Comparison of ENCODE assay signal across 8 mouse cellular contexts in the genomic region with DNA sequence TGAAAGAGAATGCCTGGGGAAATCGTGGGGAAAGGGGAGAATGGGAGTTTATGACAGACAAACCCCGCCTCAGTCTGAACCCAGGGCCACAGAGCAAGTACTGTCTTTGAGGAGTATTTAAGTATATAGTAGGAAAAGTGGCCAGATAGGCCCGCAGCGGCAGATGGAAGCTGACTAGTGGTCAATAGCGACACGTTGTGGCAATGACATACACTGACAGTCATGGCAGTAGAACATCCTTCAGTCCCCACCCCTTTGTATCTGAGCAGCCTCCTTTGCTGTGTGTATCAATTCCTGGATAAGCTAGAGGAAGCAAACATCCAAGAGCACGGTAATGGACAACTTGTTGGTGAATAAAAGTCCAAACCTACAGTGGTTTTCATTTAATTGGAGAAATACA. TPM values are rescaled to one million over a fixed set of nuclear protein-coding genes. Genes with fewer than 3 reads are reported as not detected.
DNase-seq lines count a peak whose midpoint lies in the region; ATAC-seq lines count a peak whose summit lies in the region.
"Had no signal": no experiment of that assay in that cellular context is flagged by ENCODE, and none has a peak within 500 bp of the region (broad histone marks: within the 10 kb centered on the region; RNA-seq: fewer than 3 reads in every experiment).

No protein-coding gene starts in this region.

- H3K9ac ChIP-seq in forebrain, embryonic 13.5 days, result no peak overlapping the region
- H3K9ac ChIP-seq: liver, embryonic 15.5 days had no signal

- H3K36me3 ChIP-seq in forebrain, embryonic 13.5 days (ENCODE audit: poor library complexity, severe bottlenecking), result no peaks in the 10 kb centered on the region
- H3K36me3 ChIP-seq: liver, embryonic 15.5 days had no signal

- DNase-seq in right cerebral cortex, adult 18-20 months, result peak; percentile 9
- no peak for DNase-seq in right cerebral cortex, postnatal 25 days
- peak; percentile 40 for DNase-seq in adrenal gland, adult 2 months
- DNase-seq in kidney, adult 18-20 months, result peak; percentile 12
- peak; percentile 42 for DNase-seq in lung, postnatal 10 days
- DNase-seq in right cerebral cortex, postnatal 14 days, result peak; percentile 22

- no peaks in the 10 kb centered on the region for H3K4me1 ChIP-seq in forebrain, embryonic 13.5 days
- H3K4me1 ChIP-seq: liver, embryonic 15.5 days had no signal

- no peak overlapping the region for H3K27ac ChIP-seq in forebrain, embryonic 13.5 days
- H3K27ac ChIP-seq: liver, embryonic 15.5 days had no signal

- peak; percentile 33; the same call in 1 of the 2 replicates for ATAC-seq in forebrain, embryonic 13.5 days

- no peaks in the 10 kb centered on the region for H3K9me3 ChIP-seq in forebrain, embryonic 13.5 days (replicated peaks)
- H3K9me3 ChIP-seq: liver, embryonic 15.5 days had no signal

- H3K4me3 ChIP-seq in forebrain, embryonic 13.5 days, result no peak overlapping the region
- H3K4me3 ChIP-seq: liver, embryonic 15.5 days had no signal

- WGBS in forebrain, embryonic 13.5 days, result 11% methylated on average over 7 of the region's 7 CpGs

- no peaks in the 10 kb centered on the region for H3K27me3 ChIP-seq in forebrain, embryonic 13.5 days

- H3K4me2 ChIP-seq in forebrain, embryonic 13.5 days, result no peak overlapping the region
- H3K4me2 ChIP-seq: liver, embryonic 15.5 days had no signal

RNA-seq across cellular contexts. Expression of gene Tsr2, which starts 20.5 kb away (rescaled TPM):
- total RNA-seq in adrenal gland, adult 2 months (2021), result 10 to 100 TPM; 37.6 to 46.7 TPM
- polyA plus RNA-seq in adrenal gland, adult 2 months (2012; rRNA removed), result 2.9 and 3.3 TPM in 2 replicates
- polyA plus RNA-seq in forebrain, embryonic 13.5 days (2015; fragmentation: Nextera tagmentation; extraction: Ambion mirVana), result 37.9 and 40.9 TPM in 2 replicates
